Mouse (Mus musculus): ENCODE measurements around the gene Tbx20.

DNA sequence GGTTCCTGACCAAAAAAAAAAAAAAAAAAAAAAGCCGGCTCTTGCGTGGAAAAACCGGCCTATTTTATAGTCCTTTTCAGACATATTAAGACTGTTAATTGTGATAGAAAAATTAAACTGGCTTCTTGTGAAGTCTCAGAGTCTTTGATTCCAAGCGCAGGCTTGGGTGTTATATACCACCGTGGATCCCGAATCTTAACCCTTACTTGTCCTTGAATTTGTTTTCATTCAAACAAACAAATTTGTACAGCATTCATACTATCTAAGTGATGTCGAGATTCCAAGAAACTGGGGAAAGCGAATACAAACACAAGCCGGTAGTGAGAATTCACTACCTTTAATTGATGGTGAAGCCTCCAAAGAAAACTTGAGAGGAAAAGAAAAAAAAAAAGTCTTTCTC is 932 bp downstream of the Tbx20 start:
- TF ChIP-seq POLR2A (IDR thresholded peaks at IDR 0.05; ENCODE audit: insufficient read depth, low read length) (no peak), CTCF (IDR thresholded peaks at IDR 0.05; ENCODE audit: low read depth, low read length) (no peak)
